Mouse (Mus musculus) ES-E14 (cell line): ENCODE measurements at regions not wholly inside any gene's neighbourhood (a gene's known extent, or its start where the extent isn't known, plus 50 kb on each side); places are given as distances from the start of the nearest gene placed in this dataset.
"Not testable (repeated sequence)": the region's sequence is repeated elsewhere in the genome, so short reads cannot be mapped to it uniquely, and the experiment has no call there.

Experiments used
- DNase-seq: peaks from one replicate; pipeline ENCODE4 v3.0.0-alpha.2; 2013; ENCODE audit warnings: low read depth, low spot score
- H3K27ac ChIP-seq: 2 replicates; pipeline ENCODE4 v1.5.1; 2012; ENCODE audit warnings: low read depth, mild to moderate bottlenecking, low read length, moderate library complexity, mixed read lengths; ENCODE audit not compliant: poor library complexity, insufficient read depth, severe bottlenecking
- H3K36me3 ChIP-seq: 2 replicates; pipeline ENCODE4 v1.6.1; 2012; ENCODE audit warnings: mild to moderate bottlenecking, low read length, moderate library complexity, mixed read lengths; ENCODE audit not compliant: control insufficient read depth, poor library complexity, insufficient read depth, severe bottlenecking
- H3K4me1 ChIP-seq, 2 experiments: fragments of 150-350 bp in 1 of 2; sonication (generic) in 1 of 2; 2 replicates each; pipeline ENCODE4 v1.6.1; 2012; ENCODE audit warnings: low read length in 2 of 2, mild to moderate bottlenecking in 1 of 2, mixed read lengths in 1 of 2; ENCODE audit not compliant: control insufficient read depth in 2 of 2, insufficient read depth in 2 of 2, poor library complexity in 1 of 2
- H3K4me3 ChIP-seq, 2 experiments: fragments of 150-350 bp in 1 of 2; sonication (generic) in 1 of 2; 2 replicates each; pipeline ENCODE4 v1.5.1; 2012; ENCODE audit warnings: low read length in 2 of 2, low read depth in 1 of 2, mild to moderate bottlenecking in 1 of 2, mixed read lengths in 1 of 2; ENCODE audit not compliant: insufficient read depth in 1 of 2, poor library complexity in 1 of 2, severe bottlenecking in 1 of 2
- H3K9ac ChIP-seq: 2 replicates; pipeline ENCODE4 v1.6.1; 2012; ENCODE audit warnings: low read depth, mild to moderate bottlenecking, low read length, mixed read lengths; ENCODE audit not compliant: poor library complexity, insufficient read depth, severe bottlenecking
- H3K9me3 ChIP-seq: fragments of 150-350 bp; sonication (generic); 2 replicates; pipeline ENCODE4 v1.6.1; 2012; ENCODE audit warnings: low read depth, mild to moderate bottlenecking, low read length; ENCODE audit not compliant: control insufficient read depth, insufficient read depth
- CHD2 ChIP-seq: IDR thresholded peaks from 2 replicates; pipeline ENCODE4 v1.6.1; 2014; ENCODE audit warnings: mild to moderate bottlenecking, low read depth, low read length, inconsistent platforms
- HCFC1 ChIP-seq: IDR thresholded peaks from 2 replicates; pipeline ENCODE4 v1.6.1; 2012; ENCODE audit warnings: low read length, inconsistent platforms, borderline replicate concordance; ENCODE audit not compliant: insufficient read depth
- MAFK ChIP-seq: IDR thresholded peaks from 2 replicates; pipeline ENCODE4 v1.6.1; 2014; ENCODE audit warnings: mild to moderate bottlenecking, low read depth, low read length, inconsistent platforms; ENCODE audit not compliant: insufficient read depth
- ZC3H11A ChIP-seq: IDR thresholded peaks from 2 replicates; pipeline ENCODE4 v1.6.1; 2012; ENCODE audit warnings: low read depth, mild to moderate bottlenecking, inconsistent platforms, low read length, borderline replicate concordance
- ZNF384 ChIP-seq: IDR thresholded peaks from 2 replicates; pipeline ENCODE4 v1.6.1; 2012; ENCODE audit warnings: low read depth, low read length, inconsistent platforms
- in situ Hi-C, 2 experiments: fragments of 600-800 bp; cut with MboI; formaldehyde crosslinking; loops; one replicate each; pipeline ENCODE4 v1.15.1; 2025; ENCODE audit warnings: low sequenced_read_pairs in 2 of 2, inconsistent platforms in 1 of 2; ENCODE audit not compliant: unreplicated experiment in 2 of 2

DNA sequence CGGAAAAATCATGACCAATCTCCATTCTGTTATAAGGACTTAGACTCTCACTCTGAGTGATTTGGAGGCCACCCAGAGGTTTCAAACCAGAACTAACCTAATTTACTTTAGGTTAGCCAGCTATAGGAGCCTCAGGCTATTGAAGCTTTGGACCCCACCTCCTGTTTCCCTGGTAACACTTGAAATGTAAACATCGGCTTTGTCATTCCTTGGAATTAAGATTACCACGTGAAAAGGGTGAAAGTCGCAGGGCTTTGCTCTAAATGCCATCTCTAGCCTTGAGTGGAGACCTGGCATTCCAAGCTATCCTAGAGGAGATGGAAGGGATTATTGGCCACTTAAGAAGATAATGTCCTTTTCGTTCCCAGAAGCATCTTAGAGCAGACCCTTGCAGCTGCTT is 141.5 kb upstream of the Vps41 start:
- H3K4me1 ChIP-seq = peaks cover 8% of the 10 kb centered on the region in 2 experiments; a peak in 3 of 4 replicates
- no peak overlapping the region for H3K9ac ChIP-seq
- no peak overlapping the region for H3K4me3 ChIP-seq
- TF ChIP-seq HCFC1 = no peak
- no peak for TF ChIP-seq ZNF384
- TF ChIP-seq CHD2 = no peak
- TF ChIP-seq MAFK = no peak
- no peak for TF ChIP-seq ZC3H11A
- in situ Hi-C loops = no loop called here
- peak; percentile 89 for DNase-seq
- no peaks in the 10 kb centered on the region for H3K36me3 ChIP-seq
- H3K27ac ChIP-seq = peak overlapping the region; percentile 16; the same call in 1 of the 2 replicates
- H3K9me3 ChIP-seq = no peaks in the 10 kb centered on the region

DNA sequence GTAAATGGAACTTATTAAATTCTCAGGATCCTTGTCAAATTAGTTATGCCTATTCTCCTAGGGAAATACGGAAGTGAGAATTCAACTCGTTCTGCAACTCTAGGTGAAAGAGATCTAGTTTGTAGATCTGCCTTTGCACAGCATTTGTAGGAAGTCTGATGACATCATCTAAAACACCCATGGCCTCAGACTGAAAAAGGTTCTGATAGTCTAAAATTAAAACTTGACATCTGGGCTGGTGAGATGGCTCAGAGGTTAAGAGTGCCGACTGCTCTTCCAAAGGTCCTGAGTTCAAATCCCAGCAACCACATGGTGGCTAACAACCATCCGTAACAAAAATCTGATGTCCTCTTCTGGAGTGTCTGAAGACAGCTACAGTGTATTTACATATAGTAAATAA is 144.5 kb upstream of the Pou6f2 start:
- H3K9me3 ChIP-seq, H3K4me3 ChIP-seq, H3K9ac ChIP-seq, H3K36me3 ChIP-seq, in situ Hi-C loops, H3K27ac ChIP-seq, H3K4me1 ChIP-seq, DNase-seq: not testable (repeated sequence)

DNA sequence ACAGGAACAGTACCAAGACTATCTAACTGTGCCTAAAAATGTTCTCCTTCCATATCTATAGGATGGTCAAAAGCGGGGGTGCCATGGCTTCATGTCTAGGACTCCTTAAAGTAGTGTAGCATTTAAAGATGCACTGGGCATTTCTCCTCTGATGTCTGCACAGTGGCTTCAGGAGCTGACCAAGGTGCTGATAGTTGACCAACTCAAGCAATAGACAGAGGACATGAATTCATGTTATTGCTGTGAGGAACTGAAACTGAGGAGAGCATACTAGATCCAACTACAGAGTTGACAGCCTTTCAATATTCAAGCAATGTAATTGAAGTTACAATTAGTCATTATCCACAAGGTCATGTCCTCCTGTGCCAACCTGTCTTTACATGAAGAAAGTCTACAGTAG is 133.0 kb upstream of the Pou6f2 start:
- Histone ChIP-seq H3K9me3 (no peaks in the 10 kb centered on the region), H3K4me1 (no peaks in the 10 kb centered on the region), H3K27ac (no peak overlapping the region), H3K4me3 (no peak overlapping the region), H3K36me3 (no peaks in the 10 kb centered on the region), H3K9ac (no peak overlapping the region)
- TF ChIP-seq MAFK = no peak
- no peak for TF ChIP-seq HCFC1
- no peak for TF ChIP-seq ZC3H11A
- TF ChIP-seq CHD2 = no peak
- TF ChIP-seq ZNF384 = no peak
- in situ Hi-C loops = no loop called here
- DNase-seq = no peak

DNA sequence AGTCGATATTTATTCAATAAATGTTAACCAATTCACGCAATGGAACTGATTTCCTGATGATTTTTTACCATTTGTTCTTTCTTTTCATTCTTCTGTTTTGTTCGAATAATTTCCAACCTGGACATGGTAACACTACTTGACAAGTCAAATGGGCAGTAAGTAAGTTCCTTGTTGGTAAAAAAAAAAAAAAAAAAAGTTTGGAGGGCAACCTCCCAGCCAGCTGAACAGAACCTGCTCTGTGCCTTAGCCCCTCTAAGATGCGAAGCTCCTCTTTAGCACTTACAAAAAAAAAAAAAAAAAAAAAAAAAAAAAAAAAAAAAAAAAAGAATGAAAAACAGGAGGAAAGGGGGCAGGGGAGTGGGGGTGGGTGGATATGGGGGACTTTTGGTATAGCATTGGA is 100.7 kb upstream of the Pou6f2 start:
- Histone ChIP-seq H3K4me1 (peaks cover 0 to 2% of the 10 kb centered on the region in 2 experiments; a peak in 1 of 4 replicates), H3K9me3 (no peaks in the 10 kb centered on the region), H3K36me3 (no peaks in the 10 kb centered on the region; the same call in 1 of the 2 replicates), H3K4me3 (no peak overlapping the region), H3K9ac (no peak overlapping the region), H3K27ac (no peak overlapping the region)
- DNase-seq = no peak
- TF ChIP-seq HCFC1 (no peak), ZNF384 (peak; percentile 35; the same call in 1 of the 2 replicates)
- in situ Hi-C loops = no loop called here

DNA sequence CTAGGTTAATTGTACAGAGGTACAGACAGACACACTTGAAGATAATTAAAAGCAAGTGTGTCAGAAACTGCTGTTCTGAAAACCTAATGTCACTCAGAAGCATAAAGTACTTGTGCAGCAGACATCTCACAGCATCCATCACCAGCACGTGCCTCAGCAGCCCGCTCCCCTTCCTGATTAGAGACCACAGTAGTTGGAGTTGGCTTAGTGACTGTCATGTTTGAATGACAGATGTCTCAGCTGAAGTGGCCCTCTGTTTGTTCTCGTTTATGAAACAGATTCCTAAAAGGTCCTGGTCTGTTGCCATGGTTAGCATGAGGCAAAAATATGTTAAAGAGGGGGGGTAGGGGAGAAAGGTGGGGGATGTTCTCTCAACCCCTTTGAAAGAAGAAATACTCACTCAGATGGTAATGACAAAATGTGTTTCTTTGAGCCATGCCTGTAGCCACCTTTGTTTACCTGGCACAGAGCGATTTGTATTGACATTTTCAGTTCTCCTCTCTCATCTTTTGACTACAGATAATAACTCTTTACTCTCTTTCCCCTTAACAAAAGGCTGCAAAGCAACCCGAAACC is 100.2 kb upstream of the Pou6f2 start:
- in situ Hi-C loops = no loop called here
- TF ChIP-seq ZNF384 = no peak
- no peak for TF ChIP-seq MAFK
- TF ChIP-seq CHD2 = no peak
- no peak for TF ChIP-seq ZC3H11A
- TF ChIP-seq HCFC1 = no peak
- no peak overlapping the region for H3K27ac ChIP-seq
- peaks cover 0 to 2% of the 10 kb centered on the region in 2 experiments; a peak in 1 of 4 replicates for H3K4me1 ChIP-seq
- H3K4me3 ChIP-seq = no peak overlapping the region
- no peak for DNase-seq
- no peaks in the 10 kb centered on the region; the same call in 1 of the 2 replicates for H3K36me3 ChIP-seq
- no peaks in the 10 kb centered on the region for H3K9me3 ChIP-seq
- H3K9ac ChIP-seq = no peak overlapping the region
